Mouse (Mus musculus) thymus, adult 2 months (tissue): ENCODE results near the gene Cdk17. TPM values are rescaled to one million over a fixed set of nuclear protein-coding genes. Genes with fewer than 3 reads are reported as not detected.
A peak's percentile ranks its signal among the peaks of the same experiment; 100 is the strongest.

Source experiments
- DNase-seq: peaks from one replicate; pipeline ENCODE4 v3.0.0; 2021
- H3K27ac ChIP-seq: fragments of 200-500 bp; 2 replicates; pipeline ENCODE4 v1.5.1; 2012; ENCODE audit warnings: low read length, control low read depth; ENCODE audit not compliant: control insufficient read depth, insufficient read depth
- H3K27me3 ChIP-seq: fragments of 200-500 bp; 2 replicates; pipeline ENCODE4 v1.6.1; 2012; ENCODE audit warnings: mild to moderate bottlenecking, low read length, moderate library complexity, mixed read lengths; ENCODE audit not compliant: control insufficient read depth, insufficient read depth
- H3K36me3 ChIP-seq: fragments of 200-500 bp; 2 replicates; pipeline ENCODE4 v1.6.1; 2012; ENCODE audit warnings: mild to moderate bottlenecking, low read length, moderate library complexity; ENCODE audit not compliant: control insufficient read depth, insufficient read depth
- H3K4me1 ChIP-seq: fragments of 200-500 bp; replicated peaks from 2 replicates; pipeline ENCODE4 v1.6.1; 2012; ENCODE audit warnings: low read length; ENCODE audit not compliant: control insufficient read depth, insufficient read depth
- H3K4me3 ChIP-seq: fragments of 200-500 bp; 2 replicates; pipeline ENCODE4 v1.5.1; 2012; ENCODE audit warnings: mild to moderate bottlenecking, low read length, control low read depth, moderate library complexity; ENCODE audit not compliant: control insufficient read depth, insufficient read depth
- CTCF ChIP-seq: fragments of 200-500 bp; IDR thresholded peaks from 2 replicates; pipeline ENCODE4 v1.5.1; 2012; ENCODE audit warnings: mild to moderate bottlenecking, control low read depth, low read length, moderate library complexity, borderline replicate concordance; ENCODE audit not compliant: control insufficient read depth, poor library complexity, insufficient read depth; ENCODE audit errors: extremely low read depth
- POLR2A ChIP-seq: fragments of 200-500 bp; IDR thresholded peaks from 2 replicates; pipeline ENCODE4 v1.6.1; 2012; ENCODE audit warnings: mild to moderate bottlenecking, low read length, control low read depth, moderate library complexity; ENCODE audit not compliant: control insufficient read depth, poor library complexity, insufficient read depth; ENCODE audit errors: extremely low read depth
- WGBS: fragments of 180-500 bp; shearing (Covaris S2); methylation state at CpG from one replicate; pipeline ENCODE4 v1.1.7; 2018; 5-methylcytosine and 5-hydroxymethylcytosine counted together
- polyA plus RNA-seq: library from polyadenylated mRNA; depleted of rRNA; stranded (reverse); fragments of >200 nt; gene quantifications from 2 replicates; pipeline ENCODE4 v1.2.3, GENCODE M21; 2012

Gene Cdk17
- polyA plus RNA-seq, 1 experiment: 79.5 TPM

- Histone ChIP-seq H3K27ac (no peak overlapping the region), H3K4me3 (no peak overlapping the region), H3K4me1 (peaks cover 29% of the 10 kb centered on the region), H3K36me3 (no peaks in the 10 kb centered on the region), H3K27me3 (no peaks in the 10 kb centered on the region)
- DNase-seq: peak; percentile 77
- TF ChIP-seq POLR2A (no peak), CTCF (0 out of 2 replicates have a peak, but pooled peaks have one; percentile 32)
- WGBS: 39% methylated on average over 6 of the region's 6 CpGs
Observed at GRCm38 (mm10) chr10:93291843-93292242, 131.2 kb downstream of the Cdk17 start.

- no peaks in the 10 kb centered on the region for H3K36me3 ChIP-seq
- H3K27ac ChIP-seq: no peak overlapping the region
- DNase-seq: no peak
- H3K4me3 ChIP-seq: no peak overlapping the region
- TF ChIP-seq POLR2A (no peak), CTCF (no peak)
- peaks cover 42% of the 10 kb centered on the region for H3K4me1 ChIP-seq
- H3K27me3 ChIP-seq: no peaks in the 10 kb centered on the region
- WGBS: 44% methylated on average over 7 of the region's 7 CpGs
Observed at GRCm38 (mm10) chr10:93293621-93294020, 132.9 kb downstream of the Cdk17 start.

GRCm38 (mm10) chr10:93294547-93295219 lies 134.0 kb downstream of the Cdk17 start:
- Histone ChIP-seq H3K4me3 (peak overlapping the region; percentile 28), H3K27ac (peak overlapping the region; percentile 69), H3K27me3 (no peaks in the 10 kb centered on the region), H3K36me3 (no peaks in the 10 kb centered on the region), H3K4me1 (peaks cover 47% of the 10 kb centered on the region)
- WGBS: 3% methylated on average over 20 of the region's 20 CpGs
- no peak for TF ChIP-seq CTCF
- no peak for TF ChIP-seq POLR2A
- peak; percentile 70 for DNase-seq

GRCm38 (mm10) chr10:93297774-93298173 lies 137.1 kb downstream of the Cdk17 start:
- peak overlapping the region; percentile 8; the same call in 1 of the 2 replicates for H3K27ac ChIP-seq
- DNase-seq: no peak
- no peaks in the 10 kb centered on the region for H3K36me3 ChIP-seq
- no peaks in the 10 kb centered on the region for H3K27me3 ChIP-seq
- WGBS: 2% methylated on average over 5 of the region's 5 CpGs
- TF ChIP-seq POLR2A (no peak), CTCF (no peak)
- H3K4me1 ChIP-seq: peaks cover 46% of the 10 kb centered on the region
- no peak overlapping the region for H3K4me3 ChIP-seq

- Histone ChIP-seq H3K27me3 (no peaks in the 10 kb centered on the region), H3K4me1 (peaks cover 45% of the 10 kb centered on the region), H3K4me3 (no peak overlapping the region), H3K27ac (peak overlapping the region; percentile 8; the same call in 1 of the 2 replicates), H3K36me3 (no peaks in the 10 kb centered on the region)
- DNase-seq: no peak
- WGBS: 6% methylated on average over 7 of the region's 7 CpGs
- no peak for TF ChIP-seq POLR2A
Observed at GRCm38 (mm10) chr10:93298208-93298607, 137.5 kb downstream of the Cdk17 start.

- TF ChIP-seq CTCF (no peak), POLR2A (no peak)
- DNase-seq: no peak
- Histone ChIP-seq H3K27ac (no peak overlapping the region), H3K4me3 (no peak overlapping the region), H3K36me3 (no peaks in the 10 kb centered on the region), H3K27me3 (no peaks in the 10 kb centered on the region), H3K4me1 (peaks cover 25% of the 10 kb centered on the region)
- 85% methylated on average over 8 of the region's 8 CpGs for WGBS
Observed at GRCm38 (mm10) chr10:93301831-93302230, 141.2 kb downstream of the Cdk17 start.

GRCm38 (mm10) chr10:93303231-93303630 lies 142.6 kb downstream of the Cdk17 start:
- Histone ChIP-seq H3K4me3 (no peak overlapping the region), H3K27me3 (no peaks in the 10 kb centered on the region), H3K4me1 (peaks cover 20% of the 10 kb centered on the region), H3K36me3 (no peaks in the 10 kb centered on the region), H3K27ac (no peak overlapping the region)
- DNase-seq: no peak
- TF ChIP-seq CTCF (no peak), POLR2A (no peak)
- WGBS: 88% methylated on average over 4 of the region's 4 CpGs
